Mouse (Mus musculus): Measurements from ENCODE around the gene Lrrc20.

DNA sequence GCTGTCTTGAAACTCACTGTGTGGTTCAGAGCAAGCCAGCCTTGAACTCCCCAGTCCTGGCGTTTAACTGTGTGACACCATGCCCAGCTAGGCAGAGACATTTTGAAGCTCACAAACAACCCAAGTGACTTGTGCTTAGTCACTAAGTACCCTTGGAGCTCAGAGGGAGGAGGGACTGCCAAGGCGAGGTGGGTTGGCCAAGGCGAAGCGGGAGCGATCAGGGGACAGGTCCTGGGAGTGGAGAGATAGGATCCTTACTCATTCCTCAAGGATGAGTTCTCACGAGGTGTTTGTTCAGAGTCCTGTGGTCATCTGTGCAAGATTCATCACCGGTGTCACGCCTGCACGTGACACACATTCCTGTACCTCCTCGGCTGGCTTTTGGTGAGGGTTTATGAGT is 3.9 kb downstream of the Lrrc20 start:
- TF ChIP-seq EP300 (optimal IDR thresholded peaks at IDR 0.05), result no peak
- TF ChIP-seq CTCF (IDR thresholded peaks at IDR 0.05; ENCODE audit: low read depth), result no peak
